Mouse (Mus musculus) cerebellum, postnatal 4 days (tissue): ENCODE data around the gene Pick1.

Source experiments
- DNase-seq, 2 experiments: peaks; one replicate each; pipeline ENCODE4 v3.0.0; 2022; ENCODE audit warnings: low spot score in 2 of 2, mixed read lengths in 1 of 2

Pick1 gene

DNA sequence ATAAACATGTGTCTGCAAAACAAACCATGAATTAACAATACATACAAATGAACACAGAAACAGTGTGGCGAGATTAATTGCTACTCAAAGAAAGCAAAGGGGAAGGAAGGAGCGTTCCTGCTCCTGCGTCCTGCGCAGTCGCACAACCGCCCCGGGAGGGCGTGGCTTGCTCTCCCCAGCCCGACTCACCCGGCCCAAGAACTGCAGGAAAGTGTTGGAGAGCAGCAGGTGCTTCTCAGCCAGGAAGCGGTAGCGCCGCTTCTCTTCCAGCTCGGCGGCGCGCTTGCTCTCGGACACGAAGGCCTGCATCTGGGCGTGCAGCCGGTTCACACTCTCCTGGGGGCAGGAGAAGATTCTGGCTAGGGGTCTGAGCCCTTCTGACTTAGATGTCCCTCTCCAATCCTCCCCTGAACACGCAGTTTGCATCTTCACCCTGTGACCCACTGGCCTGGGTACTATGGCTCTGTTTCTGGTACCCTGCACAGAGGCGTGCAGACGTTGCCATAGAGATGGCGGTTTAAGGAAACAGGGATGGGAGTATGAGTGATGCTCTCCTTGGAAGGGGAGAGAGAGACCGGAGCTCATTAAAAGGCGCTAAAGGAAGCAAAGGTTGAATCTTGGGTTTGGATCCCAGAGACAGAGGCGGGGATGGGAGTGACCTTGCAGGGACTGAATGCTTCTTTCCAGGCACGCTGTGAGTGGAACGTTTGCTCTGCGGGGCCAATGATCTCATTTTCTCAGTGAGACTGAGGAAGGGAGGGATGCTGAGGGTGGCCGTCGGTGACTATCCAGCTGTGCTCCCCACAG, 41.5 kb downstream of the Pick1 start:
- DNase-seq = peak in 1 of 2 experiments; percentile 40

DNA sequence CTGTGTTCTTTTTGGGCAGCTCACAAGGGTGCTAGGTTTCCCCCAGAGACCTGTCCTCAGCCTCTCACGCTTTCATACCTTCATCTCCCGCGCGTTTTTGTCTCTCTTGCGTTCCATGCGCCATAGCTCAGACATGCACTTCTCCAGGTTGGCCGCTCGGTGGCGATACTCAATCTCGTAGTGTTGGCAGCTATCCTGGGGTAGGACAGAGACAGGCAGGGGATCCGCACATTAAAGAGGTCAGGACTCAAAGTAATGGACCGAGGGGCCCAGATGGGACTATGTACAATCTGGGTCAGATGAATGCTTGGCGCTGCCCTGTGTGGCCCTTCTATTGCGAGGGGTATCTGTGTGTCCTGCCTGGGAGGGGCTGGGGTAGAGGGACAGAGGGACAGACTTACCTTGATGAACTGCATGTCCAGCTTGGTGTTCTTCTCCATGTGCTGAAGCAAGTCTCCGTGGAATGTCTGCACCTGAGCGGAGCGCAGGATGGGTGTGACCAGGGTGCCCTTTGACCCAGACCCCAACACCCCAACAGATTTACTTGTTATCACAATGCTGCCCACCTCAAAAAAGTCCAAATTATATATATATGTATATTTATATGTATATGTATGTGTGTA, 42.3 kb downstream of the Pick1 start:
- peak in 1 of 2 experiments; percentile 48 for DNase-seq

DNA sequence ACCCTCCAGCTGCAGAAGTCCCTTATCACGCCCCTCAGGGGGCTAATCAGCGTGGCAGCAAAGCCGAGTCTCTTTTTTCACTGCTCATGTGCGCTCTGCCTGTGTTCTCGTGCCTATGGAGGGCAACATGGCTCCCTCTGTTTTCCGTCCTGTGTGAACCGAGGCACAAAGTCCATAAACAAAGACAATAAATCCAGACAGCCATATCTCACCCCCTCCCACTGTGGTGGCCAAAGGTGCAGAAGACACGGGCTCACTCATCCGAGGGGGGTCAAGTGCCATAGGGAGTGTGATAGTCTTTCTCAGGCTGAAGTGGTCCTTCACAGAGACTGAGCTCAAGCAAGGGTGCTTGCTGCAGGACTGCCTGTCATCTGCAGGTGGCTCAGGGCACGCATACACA, 44.0 kb downstream of the Pick1 start:
- no peak for DNase-seq

DNA sequence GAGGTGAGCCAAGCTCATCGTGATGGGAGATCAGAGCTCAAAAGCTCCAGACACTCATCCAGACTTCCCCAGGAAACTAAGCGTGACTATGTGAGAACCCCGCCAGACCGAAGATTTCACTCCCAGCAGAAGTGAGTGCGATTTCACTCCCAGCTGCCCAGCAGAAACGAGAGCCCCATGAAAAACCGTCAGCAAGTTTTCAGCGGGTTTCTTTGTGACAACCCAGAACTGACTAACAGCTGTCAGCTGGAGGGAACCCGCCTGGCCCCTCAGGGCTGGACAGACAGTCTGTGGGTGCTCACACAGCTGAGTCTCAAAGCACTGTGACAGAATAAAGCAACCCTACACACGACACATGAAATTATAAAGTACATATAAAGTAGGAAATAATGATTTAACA, 48.8 kb downstream of the Pick1 start:
- DNase-seq = no peak

DNA sequence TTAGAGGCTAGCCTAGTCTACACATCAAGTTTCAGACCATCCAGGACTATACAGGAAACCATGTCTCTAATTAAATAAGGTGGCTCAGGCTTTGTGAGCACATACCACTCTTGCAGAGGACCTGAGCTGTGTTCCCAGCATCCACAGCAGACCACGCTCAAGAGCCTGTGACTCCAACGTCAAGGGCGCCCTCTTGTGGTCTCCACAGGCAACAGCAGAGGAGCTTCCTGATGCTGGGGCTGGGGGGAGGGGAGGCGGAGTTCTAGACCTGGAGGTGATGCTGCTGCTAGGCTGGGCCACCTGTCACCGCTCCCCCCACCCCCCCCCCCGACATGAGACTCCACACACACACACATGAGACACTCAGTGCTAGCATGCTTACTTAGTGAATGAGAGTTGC, 51.2 kb downstream of the Pick1 start:
- DNase-seq = no peak

DNA sequence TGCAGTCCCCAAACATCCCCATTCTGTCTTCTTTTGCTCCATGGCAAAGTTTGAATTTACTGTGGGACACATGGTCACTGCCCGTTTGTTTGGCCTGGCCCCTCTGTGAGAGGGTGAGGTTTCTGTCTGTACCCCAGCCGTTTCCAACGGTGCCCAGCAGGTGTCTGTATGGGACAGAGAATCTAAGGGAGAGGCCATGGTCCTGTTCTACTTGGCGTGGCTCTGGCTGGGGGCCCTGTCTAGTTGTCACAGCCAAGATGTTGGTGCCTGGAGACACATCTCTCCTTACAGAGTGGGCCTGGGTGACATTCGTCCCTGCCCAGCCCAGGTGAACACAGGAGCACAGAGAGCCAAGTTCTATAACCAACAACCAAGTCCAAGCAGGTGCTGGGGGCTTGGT, 51.9 kb downstream of the Pick1 start:
- no peak for DNase-seq

DNA sequence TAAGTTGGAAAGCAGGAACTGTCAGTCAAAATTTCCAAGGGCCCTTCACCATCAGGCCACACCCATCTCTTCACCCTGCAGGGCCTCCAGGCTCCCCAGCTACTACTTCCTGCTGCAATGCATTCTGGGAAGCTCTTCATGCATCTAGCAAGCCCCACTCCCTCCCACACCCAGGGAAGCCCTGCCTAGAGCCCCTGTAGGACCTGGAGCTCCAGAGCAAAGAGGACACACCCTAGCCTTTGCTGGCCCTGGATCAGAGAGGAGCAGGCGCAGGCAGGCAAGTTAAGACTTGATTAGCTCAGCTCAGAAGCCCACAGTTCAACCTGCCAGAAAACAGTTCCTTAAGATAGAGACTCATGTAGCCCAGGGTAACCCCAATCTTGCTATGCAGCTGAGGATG, 52.4 kb downstream of the Pick1 start:
- DNase-seq = no peak

DNA sequence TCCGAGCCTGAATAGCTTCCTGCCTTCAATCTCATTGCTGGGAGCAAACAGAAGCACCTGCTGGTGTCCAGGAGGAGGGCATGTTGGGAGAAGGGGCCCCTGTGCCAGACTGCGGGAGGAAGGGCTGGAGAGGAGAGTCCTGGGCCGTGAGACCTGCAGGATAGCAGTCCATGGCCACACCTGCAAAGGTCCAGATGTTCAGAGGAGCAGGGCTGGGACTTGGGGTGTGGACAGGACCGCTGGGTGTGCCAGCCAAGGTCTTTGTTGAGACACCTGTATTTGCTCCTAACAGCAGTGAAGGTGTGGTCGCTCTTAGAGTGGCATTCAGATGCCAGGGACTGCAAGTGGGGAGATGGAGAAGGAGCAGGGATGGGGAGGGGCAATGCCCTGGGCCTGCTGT, 53.5 kb downstream of the Pick1 start:
- DNase-seq = no peak

DNA sequence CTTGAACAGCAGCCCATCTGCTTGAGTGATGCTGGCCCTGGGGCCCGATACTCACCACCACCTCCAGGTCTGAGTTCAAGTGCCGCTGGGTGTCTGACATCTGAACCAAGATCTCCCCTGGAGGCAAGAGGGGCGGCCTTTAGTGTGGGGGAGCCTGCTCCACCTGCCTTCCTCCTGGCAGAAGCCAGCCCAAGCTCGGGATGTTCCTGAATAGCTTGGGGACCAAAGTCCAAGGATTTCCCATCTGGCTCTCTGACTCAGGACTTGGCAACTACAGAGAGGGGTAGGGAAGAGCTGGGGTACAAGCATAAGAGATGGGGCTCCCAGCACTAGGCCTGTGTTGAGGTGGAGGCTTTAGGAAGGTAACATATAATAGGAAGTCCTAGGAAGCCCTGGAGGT, 54.4 kb downstream of the Pick1 start:
- no peak for DNase-seq

DNA sequence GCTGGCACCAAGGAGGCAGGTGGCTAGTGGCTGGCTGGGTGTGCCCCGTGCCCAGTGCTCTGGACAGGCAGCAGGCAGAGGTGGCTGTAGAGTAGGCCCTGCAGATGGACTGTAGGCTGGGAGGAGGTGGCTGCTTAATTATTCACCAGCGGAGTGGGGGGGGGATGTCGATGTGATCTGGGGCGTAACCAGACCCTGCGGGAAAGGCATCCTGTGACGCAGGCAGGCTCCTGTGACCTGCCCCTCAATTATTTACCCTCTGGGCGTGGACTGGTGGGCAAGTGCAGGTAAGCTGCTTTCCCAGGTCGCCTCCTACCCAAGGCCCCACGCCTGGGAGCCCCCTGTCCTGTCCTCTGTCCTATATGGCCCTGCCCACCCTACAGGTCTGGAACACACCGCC, 56.4 kb downstream of the Pick1 start, which contains the start of gene Baiap2l2:
Gene Baiap2l2 (minus strand): TSS at position 139 of the 400 bp plus-strand sequence.
- DNase-seq = no peak

DNA sequence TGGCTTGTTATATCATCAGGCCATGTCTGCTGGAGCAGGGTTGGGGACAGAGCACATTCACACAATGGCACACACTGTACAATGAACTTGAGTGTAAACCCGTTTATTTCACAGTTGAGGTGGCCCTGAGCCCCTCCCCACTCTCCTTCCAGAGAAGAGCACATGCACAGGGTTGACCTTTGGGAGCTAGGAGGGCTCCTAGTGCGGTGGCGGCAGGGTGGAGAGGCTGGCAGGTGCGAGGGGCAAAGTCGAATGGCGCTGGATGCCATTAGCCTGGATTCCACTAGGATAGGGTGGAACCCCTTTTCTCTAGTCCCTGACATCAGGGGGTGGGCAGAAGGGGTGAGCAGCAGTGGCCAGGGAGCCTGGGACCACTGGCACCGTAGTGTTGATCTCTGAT, 57.2 kb downstream of the Pick1 start:
- DNase-seq = no peak

DNA sequence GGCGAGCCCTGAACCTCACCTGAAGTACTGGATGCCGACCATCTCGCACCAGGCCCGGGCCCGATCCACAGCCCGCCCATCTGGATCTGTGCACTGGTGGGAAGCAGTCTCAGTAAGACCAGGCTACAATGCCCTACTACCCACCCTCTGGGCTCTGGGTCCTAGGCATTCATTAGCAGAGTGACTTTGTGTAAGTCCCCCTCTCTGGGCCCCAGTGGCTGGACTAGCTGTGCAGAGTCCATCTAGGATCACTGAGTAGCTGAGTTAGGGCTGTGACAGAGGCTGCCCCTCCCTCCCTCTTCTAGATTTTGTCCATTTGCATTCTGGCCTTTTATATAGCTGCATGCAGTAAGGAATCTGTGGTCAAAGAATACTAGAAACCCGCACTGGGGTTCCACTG, 58.1 kb downstream of the Pick1 start:
- no peak for DNase-seq

DNA sequence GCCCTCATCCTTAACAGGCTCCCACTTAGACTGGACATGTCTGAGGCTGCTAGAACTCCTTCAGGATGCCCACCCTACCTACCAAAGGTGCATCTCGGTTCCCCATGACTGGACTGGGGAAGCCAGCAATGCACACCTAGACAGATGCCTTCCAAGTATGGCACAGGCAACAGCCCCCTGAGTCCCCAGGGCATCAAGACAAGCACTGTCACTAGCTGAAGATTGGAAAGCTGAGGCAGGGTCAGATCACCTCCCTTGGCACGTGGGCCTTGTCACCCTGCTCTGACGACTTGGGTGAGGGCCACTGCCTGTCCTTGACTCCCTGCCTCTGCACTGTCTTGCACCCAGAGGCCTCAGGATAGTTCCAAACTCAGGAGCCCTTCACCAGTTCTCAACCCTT, 59.4 kb downstream of the Pick1 start:
- DNase-seq = no peak

DNA sequence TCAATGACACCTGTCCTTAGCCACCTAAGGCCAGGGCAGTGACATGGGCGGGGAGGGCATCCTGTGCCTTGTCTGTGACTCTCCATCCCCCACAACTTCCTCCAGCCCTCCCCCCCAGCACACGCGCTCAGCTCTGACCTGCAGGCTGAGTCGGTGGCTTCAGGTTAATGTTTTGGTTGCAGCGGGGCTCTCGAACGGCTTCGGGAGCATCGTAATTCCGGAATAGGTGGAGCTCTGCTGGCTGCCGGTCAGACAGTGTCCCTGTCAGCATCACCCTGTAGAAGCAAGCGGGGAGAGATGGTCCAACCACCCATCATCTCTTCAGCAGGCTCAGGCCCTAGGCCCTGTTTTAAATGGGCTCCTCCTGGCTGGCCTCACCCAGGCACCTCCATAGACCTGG, 60.5 kb downstream of the Pick1 start:
- no peak for DNase-seq

DNA sequence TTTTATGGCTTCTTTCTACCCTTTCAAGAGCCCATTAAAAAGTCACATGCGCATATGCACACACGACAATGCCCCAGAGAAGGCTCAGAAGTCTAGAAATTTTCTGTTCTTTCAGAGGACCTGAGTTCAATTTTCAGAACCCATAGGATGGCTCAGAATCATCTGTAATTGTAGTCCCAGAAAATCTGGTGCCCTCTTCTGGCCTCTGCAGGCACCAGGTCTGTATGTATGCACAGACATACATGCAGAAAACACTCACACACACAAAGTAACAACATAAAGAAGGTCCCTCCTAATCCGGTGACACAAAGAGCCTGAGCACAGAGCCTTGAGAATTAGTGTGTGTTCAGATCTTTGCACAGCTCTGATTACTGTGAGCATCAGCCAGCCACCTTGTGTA, 61.4 kb downstream of the Pick1 start:
- no peak for DNase-seq

DNA sequence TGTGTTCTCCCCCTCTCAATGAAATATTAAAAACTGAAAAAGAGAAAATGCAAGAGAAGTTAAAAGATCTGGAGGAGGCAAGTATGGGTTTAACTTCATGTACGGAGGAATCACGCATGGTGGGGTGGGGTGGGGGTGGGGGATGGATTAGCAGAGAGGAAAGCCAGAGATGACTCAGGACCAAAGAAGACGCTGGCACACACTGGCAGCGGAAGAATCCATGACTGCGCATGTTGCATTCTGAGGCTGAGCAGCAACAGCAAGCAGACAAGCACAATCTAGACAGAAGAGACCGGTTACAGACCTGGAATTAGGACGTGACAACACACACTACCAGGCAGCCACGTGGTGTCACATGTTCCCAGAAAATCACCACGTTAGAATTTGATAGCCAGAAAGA, 63.8 kb downstream of the Pick1 start:
- no peak for DNase-seq

DNA sequence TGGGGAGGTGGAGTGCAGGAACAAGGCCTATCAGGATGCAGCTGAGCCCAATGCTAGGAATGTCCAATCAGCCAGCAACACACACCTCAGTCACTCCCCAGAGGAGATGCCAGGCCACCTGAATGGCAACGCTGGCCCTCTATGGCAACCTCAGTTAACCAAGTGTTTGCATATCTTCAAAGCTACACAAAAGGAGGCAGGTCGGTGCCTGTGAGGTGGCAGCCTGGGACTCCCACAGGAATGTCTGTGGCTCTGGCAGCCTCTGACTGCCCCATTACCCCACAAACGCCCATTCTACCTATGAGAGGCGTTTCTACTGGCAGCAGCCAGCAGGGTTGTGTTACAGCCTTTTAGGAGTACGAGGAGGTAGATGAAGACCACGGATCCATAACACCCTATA, 69.6 kb downstream of the Pick1 start:
- DNase-seq = no peak
